15 mouse cellular contexts compared by ENCODE assay signal in genomic region chr9:123766996-123767395, GRCm38 (mm10). TPM values are rescaled to one million over a fixed set of nuclear protein-coding genes. Genes with fewer than 3 reads are reported as not detected.
"Had no signal": no experiment of that assay in that cellular context is flagged by ENCODE, and none has a peak within 500 bp of the region (broad histone marks: within the 10 kb centered on the region; RNA-seq: fewer than 3 reads in every experiment).

No protein-coding gene starts in this region.

- H3K27ac ChIP-seq: kidney, embryonic 15.5 days; left cerebral cortex, adult 2 months; limb, embryonic 10.5 days; liver, embryonic 15.5 days; midbrain, embryonic 13.5 days; neural tube, embryonic 12.5 days; stomach, postnatal 0 days had no signal

- DNase-seq: kidney, adult 11 months; kidney, postnatal 14 days; lung, adult 2 months; lung, postnatal 36 days; right cerebral cortex, postnatal 4 days had no signal

- H3K36me3 ChIP-seq: kidney, embryonic 15.5 days; limb, embryonic 10.5 days; liver, embryonic 15.5 days; midbrain, embryonic 13.5 days; neural tube, embryonic 12.5 days had no signal

- H3K27me3 ChIP-seq: kidney, embryonic 15.5 days; liver, embryonic 15.5 days; midbrain, embryonic 13.5 days; neural tube, embryonic 12.5 days had no signal

- H3K4me1 ChIP-seq: kidney, embryonic 15.5 days; limb, embryonic 10.5 days; liver, embryonic 15.5 days; midbrain, embryonic 13.5 days; neural tube, embryonic 12.5 days had no signal

- H3K4me2 ChIP-seq: kidney, embryonic 15.5 days; liver, embryonic 11.5 days; liver, embryonic 15.5 days; midbrain, embryonic 13.5 days; neural tube, embryonic 12.5 days had no signal

- ATAC-seq: lung, postnatal 0 days; midbrain, embryonic 13.5 days had no signal

- H3K9me3 ChIP-seq: kidney, embryonic 15.5 days; limb, embryonic 10.5 days; liver, embryonic 15.5 days; midbrain, embryonic 13.5 days; neural tube, embryonic 12.5 days had no signal

- H3K9ac ChIP-seq: kidney, embryonic 15.5 days; liver, embryonic 15.5 days; midbrain, embryonic 13.5 days; neural tube, embryonic 12.5 days had no signal

- H3K4me3 ChIP-seq: kidney, embryonic 15.5 days; left cerebral cortex, adult 2 months; limb, embryonic 10.5 days; liver, embryonic 15.5 days; midbrain, embryonic 13.5 days; myocyte; neural tube, embryonic 12.5 days had no signal

RNA-seq across cellular contexts. Expression of gene Cxcr6, which starts 39.3 kb away (rescaled TPM):
- polyA plus RNA-seq: neural tube, embryonic 12.5 days had no signal
